Mouse (Mus musculus) midbrain, embryonic 16.5 days (tissue): ENCODE measurements around the gene Pdxk. TPM values are rescaled to one million over a fixed set of nuclear protein-coding genes. Genes with fewer than 3 reads are reported as not detected.

Experiments
- ATAC-seq: fragments of 200-750 bp; cut with Nextera tagmentation; 2 replicates; pipeline ENCODE4 v1.8.0; 2017; ENCODE audit warnings: moderate TSS enrichment
- H3K27ac ChIP-seq: fragments of 300-500 bp; sonication (generic); 2 replicates; pipeline ENCODE4 v1.5.1; 2014; ENCODE audit warnings: mild to moderate bottlenecking, low read length, mixed read lengths
- H3K27me3 ChIP-seq: fragments of 300-500 bp; sonication (generic); 2 replicates; pipeline ENCODE4 v1.6.1; 2014; ENCODE audit warnings: low read depth, low read length, mixed read lengths; ENCODE audit not compliant: control insufficient read depth, insufficient read depth
- H3K36me3 ChIP-seq: fragments of 300-500 bp; sonication (generic); 2 replicates; pipeline ENCODE4 v1.6.1; 2014; ENCODE audit warnings: mild to moderate bottlenecking, low read length, moderate library complexity, mixed read lengths; ENCODE audit not compliant: control insufficient read depth, insufficient read depth
- H3K4me1 ChIP-seq: fragments of 300-500 bp; sonication (generic); 2 replicates; pipeline ENCODE4 v1.6.1; 2014; ENCODE audit warnings: mild to moderate bottlenecking, low read length, mixed read lengths; ENCODE audit not compliant: control insufficient read depth, insufficient read depth
- H3K4me2 ChIP-seq: fragments of 300-500 bp; sonication (generic); 2 replicates; pipeline ENCODE4 v1.6.1; 2014; ENCODE audit warnings: mild to moderate bottlenecking, low read length, mixed read lengths
- H3K4me3 ChIP-seq: fragments of 300-500 bp; sonication (generic); 2 replicates; pipeline ENCODE4 v1.5.1; 2014; ENCODE audit warnings: low read depth, mild to moderate bottlenecking, low read length, moderate library complexity, mixed read lengths
- H3K9ac ChIP-seq: fragments of 300-500 bp; sonication (generic); 2 replicates; pipeline ENCODE4 v1.6.1; 2014; ENCODE audit warnings: low read depth, low read length, mixed read lengths
- H3K9me3 ChIP-seq: fragments of 300-500 bp; sonication (generic); replicated peaks from 2 replicates; pipeline ENCODE4 v1.6.1; 2014; ENCODE audit warnings: mild to moderate bottlenecking, low read length, mixed read lengths; ENCODE audit not compliant: control insufficient read depth, poor library complexity, severe bottlenecking
- WGBS: fragments of 180-500 bp; shearing (Covaris S2); extraction: QIAGEN DNeasy Blood & Tissue Kit; methylation state at CpG from one replicate; pipeline ENCODE4 v1.1.7; 2014; 5-methylcytosine and 5-hydroxymethylcytosine counted together
- polyA plus RNA-seq: library from polyadenylated mRNA; unstranded; fragments of >200 nt; fragmentation: Nextera tagmentation; extraction: Ambion mirVana; gene quantifications from 2 replicates; pipeline ENCODE4 v1.2.1, GENCODE M21; 2015

Pdxk gene
- polyA plus RNA-seq, 1 experiment from 2014 or later: 58.8 TPM

- Histone ChIP-seq H3K27ac (no peak overlapping the region), H3K9ac (no peak overlapping the region), H3K4me1 (peaks cover 6% of the 10 kb centered on the region; the same call in 1 of the 2 replicates), H3K27me3 (no peaks in the 10 kb centered on the region), H3K4me3 (no peak overlapping the region), H3K36me3 (no peaks in the 10 kb centered on the region), H3K9me3 (no peaks in the 10 kb centered on the region), H3K4me2 (no peak overlapping the region)
- ATAC-seq: no peak
- 69% methylated on average over 8 of the region's 8 CpGs for WGBS
Measured at GRCm38 (mm10) chr10:78474759-78475158, 10.0 kb upstream of the Pdxk start.

- H3K27ac ChIP-seq: no peak overlapping the region
- H3K4me3 ChIP-seq: no peak overlapping the region
- H3K9me3 ChIP-seq: no peaks in the 10 kb centered on the region
- 55% methylated on average over 5 of the region's 5 CpGs for WGBS
- H3K4me2 ChIP-seq: no peak overlapping the region
- no peak overlapping the region for H3K9ac ChIP-seq
- ATAC-seq: no peak
- H3K27me3 ChIP-seq: no peaks in the 10 kb centered on the region
- no peaks in the 10 kb centered on the region for H3K36me3 ChIP-seq
- H3K4me1 ChIP-seq: peaks cover 6% of the 10 kb centered on the region; the same call in 1 of the 2 replicates
Measured at GRCm38 (mm10) chr10:78473434-78473833, 8.7 kb upstream of the Pdxk start.

- Histone ChIP-seq H3K27me3 (no peaks in the 10 kb centered on the region), H3K36me3 (no peaks in the 10 kb centered on the region), H3K9me3 (no peaks in the 10 kb centered on the region), H3K4me3 (no peak overlapping the region), H3K4me2 (no peak overlapping the region), H3K4me1 (peaks cover 6% of the 10 kb centered on the region; the same call in 1 of the 2 replicates), H3K9ac (no peak overlapping the region), H3K27ac (no peak overlapping the region)
- no peak for ATAC-seq
- WGBS: 88% methylated on average over 3 of the region's 3 CpGs
Measured at GRCm38 (mm10) chr10:78472046-78472445, 7.3 kb upstream of the Pdxk start.

GRCm38 (mm10) chr10:78470582-78471313 lies 6.0 kb upstream of the Pdxk start:
- no peaks in the 10 kb centered on the region for H3K9me3 ChIP-seq
- H3K9ac ChIP-seq: no peak overlapping the region
- peaks cover 6% of the 10 kb centered on the region; the same call in 1 of the 2 replicates for H3K4me1 ChIP-seq
- peak overlapping the region; percentile 5; the same call in 1 of the 2 replicates for H3K4me2 ChIP-seq
- H3K4me3 ChIP-seq: no peak overlapping the region
- WGBS: 29% methylated on average over 15 of the region's 15 CpGs
- no peaks in the 10 kb centered on the region for H3K27me3 ChIP-seq
- H3K36me3 ChIP-seq: no peaks in the 10 kb centered on the region
- H3K27ac ChIP-seq: no peak overlapping the region
- ATAC-seq: peak; percentile 21; the same call in 1 of the 2 replicates

GRCm38 (mm10) chr10:78467761-78468310 lies 3.1 kb upstream of the Pdxk start:
- ATAC-seq: no peak
- Histone ChIP-seq H3K27ac (no peak overlapping the region), H3K27me3 (no peaks in the 10 kb centered on the region), H3K4me2 (no peak overlapping the region), H3K36me3 (no peaks in the 10 kb centered on the region), H3K4me3 (no peak overlapping the region), H3K9me3 (no peaks in the 10 kb centered on the region), H3K9ac (no peak overlapping the region), H3K4me1 (peaks cover 18% of the 10 kb centered on the region)
- WGBS: 45% methylated on average over 2 of the region's 2 CpGs

GRCm38 (mm10) chr10:78466647-78467046 lies 1.9 kb upstream of the Pdxk start:
- Histone ChIP-seq H3K4me1 (peaks cover 25% of the 10 kb centered on the region), H3K9me3 (no peaks in the 10 kb centered on the region), H3K27me3 (no peaks in the 10 kb centered on the region), H3K9ac (no peak overlapping the region), H3K27ac (no peak overlapping the region), H3K4me3 (no peak overlapping the region), H3K36me3 (no peaks in the 10 kb centered on the region), H3K4me2 (no peak overlapping the region)
- 83% methylated on average over 9 of the region's 9 CpGs for WGBS
- ATAC-seq: no peak

- 69% methylated on average over 3 of the region's 3 CpGs for WGBS
- Histone ChIP-seq H3K36me3 (no peaks in the 10 kb centered on the region), H3K9me3 (no peaks in the 10 kb centered on the region), H3K4me3 (no peak overlapping the region), H3K27me3 (no peaks in the 10 kb centered on the region), H3K4me2 (peak overlapping the region; percentile 95), H3K4me1 (peaks cover 19% of the 10 kb centered on the region), H3K9ac (no peak overlapping the region), H3K27ac (no peak overlapping the region)
- ATAC-seq: no peak
Measured at GRCm38 (mm10) chr10:78465472-78465871, 697 bp upstream of the Pdxk start.

GRCm38 (mm10) chr10:78464201-78464791 lies 479 bp downstream of the Pdxk start:
- H3K9ac ChIP-seq: peak overlapping the region; percentile 82
- H3K9me3 ChIP-seq: no peaks in the 10 kb centered on the region
- H3K4me3 ChIP-seq: peak overlapping the region; percentile 85
- H3K4me1 ChIP-seq: peaks cover 18% of the 10 kb centered on the region
- no peaks in the 10 kb centered on the region for H3K36me3 ChIP-seq
- WGBS: 1% methylated on average over 32 of the region's 32 CpGs
- H3K27me3 ChIP-seq: no peaks in the 10 kb centered on the region
- H3K4me2 ChIP-seq: peak overlapping the region; percentile 95
- ATAC-seq: peak; percentile 61
- peak overlapping the region; percentile 72 for H3K27ac ChIP-seq

GRCm38 (mm10) chr10:78463769-78464167 lies 1.0 kb downstream of the Pdxk start:
- Histone ChIP-seq H3K27me3 (no peaks in the 10 kb centered on the region), H3K27ac (no peak overlapping the region; the same call in 1 of the 2 replicates), H3K9me3 (no peaks in the 10 kb centered on the region), H3K4me3 (peak overlapping the region; percentile 85), H3K4me1 (peaks cover 21% of the 10 kb centered on the region), H3K36me3 (no peaks in the 10 kb centered on the region), H3K4me2 (peak overlapping the region; percentile 95), H3K9ac (peak overlapping the region; percentile 82)
- ATAC-seq: no peak
- 84% methylated on average over 3 of the region's 3 CpGs for WGBS
